Mouse (Mus musculus): ENCODE measurements at regions not wholly inside any gene's neighbourhood (a gene's known extent, or its start where the extent isn't known, plus 50 kb on each side); places are given as distances from the start of the nearest gene placed in this dataset.

DNA sequence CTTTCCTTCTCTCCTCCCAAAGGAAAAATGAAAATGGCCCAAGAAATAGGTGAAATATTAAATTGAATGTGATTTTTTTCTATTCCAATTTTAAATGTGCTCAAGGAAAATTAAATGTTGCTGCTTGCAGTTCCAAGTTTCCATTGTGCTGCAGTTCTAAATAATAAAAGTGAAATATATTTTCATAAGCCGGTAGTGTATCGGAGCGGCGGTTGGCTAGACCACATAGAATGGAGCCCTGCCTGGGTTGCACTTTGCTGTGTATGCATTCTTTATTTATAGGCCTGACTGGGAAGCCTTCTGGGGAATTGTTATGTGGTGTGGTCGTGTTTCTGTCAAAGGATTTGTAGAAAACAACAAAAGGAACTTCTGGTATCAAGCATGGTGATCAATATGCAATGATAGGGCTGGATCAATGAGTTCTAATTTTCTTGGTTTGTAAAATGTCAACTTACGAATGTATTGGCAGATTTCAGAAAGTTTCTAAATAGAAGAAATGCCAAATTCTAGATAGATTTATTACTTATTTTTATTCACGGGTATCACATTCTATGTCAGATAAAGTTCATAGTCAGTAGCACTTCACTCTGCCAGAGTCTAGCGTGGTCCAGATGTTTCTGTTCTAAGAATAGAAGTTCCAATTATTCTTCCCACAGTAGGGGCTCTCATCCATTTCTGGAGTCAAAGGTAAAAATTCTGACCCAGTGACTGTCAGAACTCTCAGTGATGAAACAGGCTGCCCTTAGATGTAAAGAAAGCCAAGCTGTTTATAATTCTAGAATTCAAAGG is 123.0 kb downstream of the Otol1 start:
- Histone ChIP-seq H3K36me3 (ENCODE audit: control insufficient read depth, insufficient read depth, low read length) (no peaks in the 10 kb centered on the region), H3K9me3 (ENCODE audit: control insufficient read depth, low read length) (no peaks in the 10 kb centered on the region), H3K4me2 (ENCODE audit: low read length) (no peak overlapping the region), H3K27ac (ENCODE audit: low read depth, low read length) (no peak overlapping the region), H3K9ac (ENCODE audit: low read depth, low read length) (no peak overlapping the region), H3K27me3 (replicated peaks; ENCODE audit: control insufficient read depth, insufficient read depth, low read length) (no peaks in the 10 kb centered on the region), H3K4me3 (ENCODE audit: low read length) (no peak overlapping the region), H3K4me1 (ENCODE audit: control insufficient read depth, insufficient read depth, low read depth, low read length) (no peaks in the 10 kb centered on the region)
- no peak for ATAC-seq
- WGBS = 85% methylated on average over 8 of the region's 8 CpGs

GRCm38 (mm10) chr3:70134963-70135362 is 127.5 kb downstream of the Otol1 start:
- Histone ChIP-seq H3K9me3 (ENCODE audit: control insufficient read depth, low read length) (no peaks in the 10 kb centered on the region), H3K4me2 (ENCODE audit: low read length) (no peak overlapping the region), H3K9ac (ENCODE audit: low read depth, low read length) (no peak overlapping the region), H3K4me1 (ENCODE audit: control insufficient read depth, insufficient read depth, low read depth, low read length) (no peaks in the 10 kb centered on the region), H3K27ac (ENCODE audit: low read depth, low read length) (no peak overlapping the region), H3K27me3 (replicated peaks; ENCODE audit: control insufficient read depth, insufficient read depth, low read length) (no peaks in the 10 kb centered on the region), H3K4me3 (ENCODE audit: low read length) (no peak overlapping the region), H3K36me3 (ENCODE audit: control insufficient read depth, insufficient read depth, low read length) (no peaks in the 10 kb centered on the region)
- WGBS = 52% methylated on average over 2 of the region's 2 CpGs
- ATAC-seq = no peak

- Histone ChIP-seq H3K4me2 (ENCODE audit: low read length) (no peak overlapping the region), H3K9ac (ENCODE audit: low read depth, low read length) (no peak overlapping the region), H3K4me3 (ENCODE audit: low read length) (no peak overlapping the region), H3K27me3 (replicated peaks; ENCODE audit: control insufficient read depth, insufficient read depth, low read length) (no peaks in the 10 kb centered on the region), H3K4me1 (ENCODE audit: control insufficient read depth, insufficient read depth, low read depth, low read length) (no peaks in the 10 kb centered on the region), H3K36me3 (ENCODE audit: control insufficient read depth, insufficient read depth, low read length) (no peaks in the 10 kb centered on the region), H3K27ac (ENCODE audit: low read depth, low read length) (no peak overlapping the region), H3K9me3 (ENCODE audit: control insufficient read depth, low read length) (no peaks in the 10 kb centered on the region)
- ATAC-seq = no peak
- 78% methylated on average over 2 of the region's 2 CpGs for WGBS
These were observed 131.1 kb downstream of the Otol1 start for GRCm38 (mm10) chr3:70138488-70138887.

DNA sequence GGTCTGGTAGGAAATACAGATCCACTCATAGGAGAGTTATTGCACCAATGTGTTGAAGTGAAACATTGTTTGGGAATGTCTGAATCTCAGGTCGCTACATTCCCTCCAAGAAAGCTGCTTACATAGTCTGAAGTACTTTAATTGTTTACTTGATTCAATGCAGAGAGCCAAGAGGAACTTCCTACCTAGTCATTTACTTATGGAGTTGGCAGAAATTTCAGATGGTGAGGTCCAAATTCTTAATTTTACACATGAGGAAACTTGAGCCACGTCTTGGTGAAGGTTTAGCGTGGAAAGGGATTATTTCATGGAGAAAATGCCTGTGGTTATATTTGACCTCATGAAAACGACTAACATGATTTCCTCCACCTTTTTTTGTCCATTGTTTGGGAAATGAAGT is 131.5 kb downstream of the Otol1 start:
- Histone ChIP-seq H3K9ac (ENCODE audit: low read depth, low read length) (no peak overlapping the region), H3K4me1 (ENCODE audit: control insufficient read depth, insufficient read depth, low read depth, low read length) (no peaks in the 10 kb centered on the region), H3K9me3 (ENCODE audit: control insufficient read depth, low read length) (no peaks in the 10 kb centered on the region), H3K4me3 (ENCODE audit: low read length) (no peak overlapping the region), H3K27ac (ENCODE audit: low read depth, low read length) (no peak overlapping the region), H3K27me3 (replicated peaks; ENCODE audit: control insufficient read depth, insufficient read depth, low read length) (no peaks in the 10 kb centered on the region), H3K4me2 (ENCODE audit: low read length) (no peak overlapping the region), H3K36me3 (ENCODE audit: control insufficient read depth, insufficient read depth, low read length) (no peaks in the 10 kb centered on the region)
- ATAC-seq = no peak
- 72% methylated on average over 4 of the region's 4 CpGs for WGBS

DNA sequence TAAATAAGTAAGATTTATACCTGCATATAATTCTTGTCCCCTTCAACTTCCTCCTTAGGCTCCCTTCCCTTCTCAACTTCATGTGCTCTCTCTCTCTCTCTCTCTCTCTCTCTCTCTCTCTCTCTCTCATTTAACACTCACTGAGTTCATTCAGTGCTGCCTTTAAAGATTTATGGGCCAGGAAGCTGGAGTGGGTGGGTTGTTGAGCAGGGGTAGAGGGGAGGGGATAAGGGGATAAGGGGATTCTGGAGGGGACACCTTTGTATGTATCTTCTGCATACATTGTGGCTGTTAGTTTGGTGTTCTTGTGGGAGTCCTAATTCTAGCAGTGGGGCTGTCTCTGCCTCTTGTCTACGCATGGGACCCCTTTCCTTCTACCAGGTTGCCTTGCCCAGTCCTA is 138.3 kb downstream of the Otol1 start:
- H3K27ac ChIP-seq (ENCODE audit: low read depth, low read length) = no peak overlapping the region
- no peaks in the 10 kb centered on the region for H3K27me3 ChIP-seq (replicated peaks; ENCODE audit: control insufficient read depth, insufficient read depth, low read length)
- H3K9me3 ChIP-seq (ENCODE audit: control insufficient read depth, low read length) = no peaks in the 10 kb centered on the region
- H3K4me1 ChIP-seq (ENCODE audit: control insufficient read depth, insufficient read depth, low read depth, low read length) = no peaks in the 10 kb centered on the region
- H3K4me3 ChIP-seq (ENCODE audit: low read length) = no peak overlapping the region
- no peaks in the 10 kb centered on the region for H3K36me3 ChIP-seq (ENCODE audit: control insufficient read depth, insufficient read depth, low read length)
- WGBS = 100% methylated on average over 1 of the region's 1 CpGs
- H3K4me2 ChIP-seq (ENCODE audit: low read length) = no peak overlapping the region
- no peak for ATAC-seq
- no peak overlapping the region for H3K9ac ChIP-seq (ENCODE audit: low read depth, low read length)

DNA sequence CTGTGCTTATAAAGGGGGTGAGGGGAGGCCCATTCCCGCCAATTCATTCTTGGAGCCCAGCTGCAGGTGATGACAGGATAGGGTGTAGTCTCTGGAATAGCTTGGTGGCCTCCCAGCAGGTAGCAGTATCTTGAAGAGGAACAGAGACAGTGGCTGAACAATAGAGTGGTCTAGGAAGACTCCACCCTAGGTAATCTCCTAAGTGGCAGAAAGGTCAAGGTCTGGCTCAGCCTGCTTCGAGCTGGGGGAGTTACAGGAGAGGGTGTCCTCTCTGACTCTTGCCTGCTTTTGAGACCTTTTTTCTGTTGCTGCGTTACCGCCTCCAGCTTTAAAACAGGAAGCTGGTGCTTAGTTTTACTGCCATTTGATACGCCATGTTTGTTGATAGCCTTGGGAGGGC is 143.7 kb downstream of the Otol1 start:
- ATAC-seq = no peak
- WGBS = 78% methylated on average over 5 of the region's 5 CpGs
- H3K4me1 ChIP-seq (ENCODE audit: control insufficient read depth, insufficient read depth, low read depth, low read length) = no peaks in the 10 kb centered on the region

DNA sequence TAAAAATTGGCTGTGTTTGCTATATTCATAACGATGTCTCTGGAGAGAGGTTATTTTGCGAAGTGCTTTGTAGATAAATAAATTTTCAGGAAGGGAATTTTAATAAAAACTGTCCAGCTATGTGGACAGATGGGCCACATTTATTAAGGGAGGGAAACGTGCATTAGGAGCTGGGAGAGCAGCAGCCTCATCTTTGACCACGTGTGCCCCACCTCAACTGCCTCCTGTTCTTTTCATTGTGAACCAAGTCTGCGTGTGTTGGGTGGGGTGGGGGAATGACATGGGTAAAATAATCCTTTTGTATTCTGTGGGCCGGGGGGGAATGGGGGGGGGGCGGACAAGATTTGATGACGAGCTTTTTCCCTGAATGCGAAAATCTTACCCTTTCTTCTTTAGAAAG is 152.6 kb downstream of the Otol1 start:
- Histone ChIP-seq H3K27ac (ENCODE audit: low read depth, low read length) (no peak overlapping the region), H3K36me3 (ENCODE audit: control insufficient read depth, insufficient read depth, low read length) (no peaks in the 10 kb centered on the region), H3K27me3 (replicated peaks; ENCODE audit: control insufficient read depth, insufficient read depth, low read length) (no peaks in the 10 kb centered on the region), H3K9ac (ENCODE audit: low read depth, low read length) (no peak overlapping the region), H3K4me1 (ENCODE audit: control insufficient read depth, insufficient read depth, low read depth, low read length) (no peaks in the 10 kb centered on the region), H3K4me3 (ENCODE audit: low read length) (no peak overlapping the region), H3K9me3 (ENCODE audit: control insufficient read depth, low read length) (no peaks in the 10 kb centered on the region), H3K4me2 (ENCODE audit: low read length) (no peak overlapping the region)
- no peak for ATAC-seq
- WGBS = 51% methylated on average over 9 of the region's 9 CpGs

More for the DNA sequence above, 143.7 kb downstream of the Otol1 start:
- H3K27me3 ChIP-seq (replicated peaks; ENCODE audit: control insufficient read depth, insufficient read depth, low read length) = no peaks in the 10 kb centered on the region
- H3K9ac ChIP-seq (ENCODE audit: low read depth, low read length) = no peak overlapping the region
- no peak overlapping the region for H3K27ac ChIP-seq (ENCODE audit: low read depth, low read length)
- H3K9me3 ChIP-seq (ENCODE audit: control insufficient read depth, low read length) = no peaks in the 10 kb centered on the region
- H3K4me3 ChIP-seq (ENCODE audit: low read length) = no peak overlapping the region
- H3K36me3 ChIP-seq (ENCODE audit: control insufficient read depth, insufficient read depth, low read length) = no peaks in the 10 kb centered on the region
- no peak overlapping the region for H3K4me2 ChIP-seq (ENCODE audit: low read length)

DNA sequence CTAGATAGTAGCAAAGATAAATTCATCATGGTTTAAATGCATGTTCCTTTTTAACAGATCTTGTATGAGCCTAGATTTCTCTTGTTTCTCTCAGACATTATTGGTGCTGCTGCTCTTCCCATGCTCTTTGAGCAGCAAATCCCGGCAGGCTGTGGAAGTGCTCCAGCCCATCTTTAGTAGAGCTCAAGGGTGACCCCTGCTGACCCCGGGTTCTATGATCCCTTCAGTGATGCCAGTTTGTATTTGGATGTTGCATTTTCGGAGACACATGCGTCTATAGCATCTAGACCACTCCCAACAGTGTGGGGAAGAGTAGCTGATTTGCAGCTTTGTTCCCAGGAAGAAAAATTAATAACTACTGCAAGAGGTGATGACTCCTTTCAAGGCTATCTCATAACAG is 164.3 kb downstream of the Otol1 start:
- Histone ChIP-seq H3K4me3 (ENCODE audit: low read length) (no peak overlapping the region), H3K9me3 (ENCODE audit: control insufficient read depth, low read length) (no peaks in the 10 kb centered on the region), H3K27ac (ENCODE audit: low read depth, low read length) (no peak overlapping the region), H3K4me1 (ENCODE audit: control insufficient read depth, insufficient read depth, low read depth, low read length) (no peaks in the 10 kb centered on the region), H3K36me3 (ENCODE audit: control insufficient read depth, insufficient read depth, low read length) (no peaks in the 10 kb centered on the region), H3K27me3 (replicated peaks; ENCODE audit: control insufficient read depth, insufficient read depth, low read length) (no peaks in the 10 kb centered on the region), H3K9ac (ENCODE audit: low read depth, low read length) (no peak overlapping the region), H3K4me2 (ENCODE audit: low read length) (no peak overlapping the region)
- WGBS = 66% methylated on average over 4 of the region's 4 CpGs
- ATAC-seq = no peak

DNA sequence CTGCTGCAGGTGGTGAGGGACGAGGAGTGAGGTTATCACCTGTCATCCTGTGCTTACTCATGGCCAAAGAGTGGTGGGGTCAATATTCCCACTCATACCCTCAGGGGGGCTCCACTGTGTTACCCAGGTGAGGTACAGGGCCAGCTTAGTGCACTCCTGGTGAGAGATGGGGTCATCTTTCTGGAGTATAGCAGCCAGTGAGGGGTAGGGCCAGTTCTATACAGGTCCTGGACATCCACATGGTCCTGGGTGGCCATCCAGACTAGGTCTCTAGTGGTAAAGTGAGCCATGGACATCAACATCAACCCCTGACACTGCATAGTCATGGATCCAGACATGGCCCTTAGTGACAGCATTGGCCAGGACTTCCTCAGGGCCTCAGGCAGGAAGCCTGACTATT is 169.0 kb downstream of the Otol1 start:
- 89% methylated on average over 1 of the region's 1 CpGs for WGBS
- no peaks in the 10 kb centered on the region for H3K9me3 ChIP-seq (ENCODE audit: control insufficient read depth, low read length)
- no peaks in the 10 kb centered on the region for H3K4me1 ChIP-seq (ENCODE audit: control insufficient read depth, insufficient read depth, low read depth, low read length)
- H3K27me3 ChIP-seq (replicated peaks; ENCODE audit: control insufficient read depth, insufficient read depth, low read length) = no peaks in the 10 kb centered on the region
- H3K36me3 ChIP-seq (ENCODE audit: control insufficient read depth, insufficient read depth, low read length) = no peaks in the 10 kb centered on the region
- H3K4me2 ChIP-seq (ENCODE audit: low read length) = no peak overlapping the region
- H3K4me3 ChIP-seq (ENCODE audit: low read length) = no peak overlapping the region
- no peak overlapping the region for H3K9ac ChIP-seq (ENCODE audit: low read depth, low read length)
- H3K27ac ChIP-seq (ENCODE audit: low read depth, low read length) = no peak overlapping the region
- ATAC-seq = no peak
